Mouse (Mus musculus): ENCODE data around the gene Cntn1. TPM values are rescaled to one million over a fixed set of nuclear protein-coding genes. Genes with fewer than 3 reads are reported as not detected.

Cntn1 gene
- total RNA-seq, 2 experiments from 2014 or later: 285 to 319 TPM

DNA sequence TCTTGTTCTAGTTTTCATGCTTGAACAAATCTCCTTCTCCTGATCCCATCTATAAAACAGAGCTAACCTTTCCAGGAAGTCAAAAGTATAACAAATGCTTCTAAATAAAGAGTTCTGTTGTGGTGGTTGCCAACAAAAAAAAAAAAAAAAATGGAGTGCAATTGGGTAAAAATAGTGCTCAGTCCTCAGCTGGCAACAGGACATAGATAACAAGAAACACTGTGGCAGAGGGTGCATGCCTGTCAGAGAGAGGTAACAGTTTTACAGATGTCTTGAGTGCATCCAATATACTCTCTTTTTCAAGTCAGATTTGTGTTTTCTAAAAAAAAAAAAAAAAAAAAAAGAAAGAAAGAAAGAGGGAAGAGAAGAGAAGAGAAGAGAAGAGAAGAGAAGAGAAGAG lies 313.6 kb downstream of the Cntn1 start:
- DNase-seq: no peak
- intact Hi-C loops (cut with DNase I): no loop called here

Other genes with a start within 250 kb of the Cntn1 start
- gene Smgc, start 212.9 kb upstream of the Cntn1 start, total RNA-seq (2021): not detected

Data from left cerebral cortex, postnatal 4 days (tissue).